9 mouse cellular contexts compared by ENCODE assay signal in the genomic region with DNA sequence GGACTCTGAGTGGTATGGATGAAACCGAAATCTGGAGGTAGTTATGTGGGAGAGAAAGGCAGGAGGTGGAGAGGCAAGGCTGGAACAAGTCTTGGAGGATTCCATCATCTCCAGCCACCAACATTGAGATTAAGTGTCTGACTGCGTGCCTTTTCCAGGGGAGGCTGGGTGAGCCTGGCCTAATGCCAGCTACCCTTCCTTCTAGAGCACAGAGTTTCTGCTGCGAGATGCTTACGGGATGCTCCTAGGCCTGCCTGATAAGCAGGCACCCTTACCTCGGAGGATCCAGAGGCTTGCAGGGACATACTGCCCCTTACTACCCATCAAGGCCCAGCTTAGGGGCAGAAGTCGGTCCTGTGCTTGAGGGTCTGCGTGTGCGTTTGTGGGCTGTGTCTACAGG. TPM values are rescaled to one million over a fixed set of nuclear protein-coding genes. Genes with fewer than 3 reads are reported as not detected.
DNase-seq lines count a peak whose midpoint lies in the region; ATAC-seq and TF ChIP-seq lines count a peak whose summit lies in the region.
"Had no signal": no experiment of that assay in that cellular context is flagged by ENCODE, and none has a peak within 500 bp of the region (broad histone marks: within the 10 kb centered on the region; RNA-seq: fewer than 3 reads in every experiment).

No protein-coding gene starts in this region.

- no peak for DNase-seq in lung, postnatal 25 days (ENCODE audit: low spot score)
- no peak for DNase-seq in forebrain, embryonic 10.5 days (ENCODE audit: extremely low spot score, low spot score)
- no peak for DNase-seq in limb, embryonic 11.5 days (ENCODE audit: low spot score)
- DNase-seq in layer of hippocampus, adult 9-11 months: no peak
- DNase-seq in ovary, adult 18-20 months (ENCODE audit: low spot score): no peak
- no peak for DNase-seq in thymus, postnatal 25 days

- no peak for TF ChIP-seq POLR2A in olfactory bulb, adult 2 months (IDR thresholded peaks at IDR 0.05; ENCODE audit: insufficient read depth, low read depth, low read length)

- peaks cover 13% of the 10 kb centered on the region; the same call in 1 of the 2 replicates for H3K36me3 ChIP-seq in lung, embryonic 15.5 days
- H3K36me3 ChIP-seq in forebrain, embryonic 10.5 days (replicated peaks): peaks cover 42% of the 10 kb centered on the region
- no peaks in the 10 kb centered on the region for H3K36me3 ChIP-seq in limb, embryonic 11.5 days (ENCODE audit: control insufficient read depth, insufficient read depth, low read length)

- peak overlapping the region; percentile 58 for H3K9ac ChIP-seq in lung, embryonic 15.5 days
- peak overlapping the region; percentile 57 for H3K9ac ChIP-seq in limb, embryonic 11.5 days (ENCODE audit: low read length)

- 49% methylated on average over 8 of the region's 8 CpGs for WGBS in lung, embryonic 15.5 days
- WGBS in forebrain, embryonic 10.5 days: 63% methylated on average over 8 of the region's 8 CpGs
- 57% methylated on average over 8 of the region's 8 CpGs for whole genome bisulfite sequencing in limb, embryonic 11.5 days
- WGBS in olfactory bulb, adult 2 months: 61% methylated on average over 8 of the region's 8 CpGs

- H3K4me1 ChIP-seq in lung, embryonic 15.5 days: peaks cover 37% of the 10 kb centered on the region
- H3K4me1 ChIP-seq in forebrain, embryonic 10.5 days: peaks cover 66% of the 10 kb centered on the region
- peaks cover 24% of the 10 kb centered on the region for H3K4me1 ChIP-seq in limb, embryonic 11.5 days (ENCODE audit: control insufficient read depth, insufficient read depth, low read length)
- peaks cover 27% of the 10 kb centered on the region for H3K4me1 ChIP-seq in olfactory bulb, adult 2 months (ENCODE audit: control insufficient read depth, insufficient read depth, low read length)

- H3K9me3 ChIP-seq in lung, embryonic 15.5 days: no peaks in the 10 kb centered on the region
- H3K9me3 ChIP-seq in forebrain, embryonic 10.5 days: no peaks in the 10 kb centered on the region
- H3K9me3 ChIP-seq in limb, embryonic 11.5 days (ENCODE audit: control insufficient read depth, low read length): no peaks in the 10 kb centered on the region

- H3K27me3 ChIP-seq in lung, embryonic 15.5 days: peaks cover 20% of the 10 kb centered on the region
- peaks cover 52% of the 10 kb centered on the region for H3K27me3 ChIP-seq in forebrain, embryonic 10.5 days (ENCODE audit: poor library complexity, severe bottlenecking)
- peaks cover 18% of the 10 kb centered on the region for H3K27me3 ChIP-seq in limb, embryonic 11.5 days (ENCODE audit: control insufficient read depth, insufficient read depth, low read length)

- H3K4me3 ChIP-seq in lung, embryonic 15.5 days: peak overlapping the region; percentile 37
- peak overlapping the region; percentile 75 for H3K4me3 ChIP-seq in forebrain, embryonic 10.5 days
- peak overlapping the region; percentile 62; the same call in 1 of the 2 replicates for H3K4me3 ChIP-seq in limb, embryonic 11.5 days (ENCODE audit: low read depth, low read length)
- peak overlapping the region; percentile 29 for H3K4me3 ChIP-seq in olfactory bulb, adult 2 months (ENCODE audit: insufficient read depth, low read depth, low read length)

- no peak for TF ChIP-seq CTCF in olfactory bulb, adult 2 months (IDR thresholded peaks at IDR 0.05; ENCODE audit: insufficient read depth, low read depth, low read length)

- no peak for ATAC-seq in lung, embryonic 15.5 days (ENCODE audit: borderline replicate concordance, extremely low read depth, low FRiP score, low TSS enrichment)
- ATAC-seq in limb, embryonic 11.5 days (ENCODE audit: insufficient number of reproducible peaks, low FRiP score, low TSS enrichment, low read depth): no peak

- H3K4me2 ChIP-seq in lung, embryonic 15.5 days: peak overlapping the region; percentile 98
- H3K4me2 ChIP-seq in limb, embryonic 11.5 days (ENCODE audit: low read depth, severe bottlenecking): peak overlapping the region; percentile 85

- H3K27ac ChIP-seq in lung, embryonic 15.5 days: no peak overlapping the region
- H3K27ac ChIP-seq in forebrain, embryonic 10.5 days: peak overlapping the region; percentile 87
- H3K27ac ChIP-seq in limb, embryonic 11.5 days (replicated peaks; ENCODE audit: low read depth, low read length): no peak overlapping the region
- H3K27ac ChIP-seq in olfactory bulb, adult 2 months (ENCODE audit: insufficient read depth, low read depth, low read length): no peak overlapping the region

RNA-seq across cellular contexts. Expression of gene Nlgn2, which starts 4.0 kb away (rescaled TPM):
- polyA plus RNA-seq in lung, embryonic 15.5 days (2015; fragmentation: Nextera tagmentation; extraction: Ambion mirVana): 5.5 and 6.5 TPM in 2 replicates
- polyA plus RNA-seq in forebrain, embryonic 10.5 days (2016; fragmentation: Nextera tagmentation; extraction: Ambion mirVana): 4.7 and 5.2 TPM in 2 replicates
- 5.8 and 6.2 TPM in 2 replicates for polyA plus RNA-seq in limb, embryonic 11.5 days (2014; fragmentation: Nextera tagmentation; extraction: Ambion mirVana)
- 82.2 TPM in 1 of 2 replicates, not detected in the other for polyA plus RNA-seq in olfactory bulb, adult 2 months (2012; ENCODE audit: insufficient read depth, insufficient read length, low replicate concordance, missing spikeins)

RNA-seq across cellular contexts. Expression of gene Tmem256, which starts 4.8 kb away (rescaled TPM):
- polyA plus RNA-seq in lung, embryonic 15.5 days (2015; fragmentation: Nextera tagmentation; extraction: Ambion mirVana): 434 and 473 TPM in 2 replicates
- polyA plus RNA-seq in forebrain, embryonic 10.5 days (2016; fragmentation: Nextera tagmentation; extraction: Ambion mirVana): 259 and 290 TPM in 2 replicates
- polyA plus RNA-seq in limb, embryonic 11.5 days (2014; fragmentation: Nextera tagmentation; extraction: Ambion mirVana): 285 and 304 TPM in 2 replicates
- not detected in 2 replicates for polyA plus RNA-seq in olfactory bulb, adult 2 months (2012; ENCODE audit: insufficient read depth, insufficient read length, low replicate concordance, missing spikeins)

RNA-seq across cellular contexts. Expression of gene Spem1, which starts 11.6 kb away (rescaled TPM):
- not detected in 2 replicates for polyA plus RNA-seq in lung, embryonic 15.5 days (2015; fragmentation: Nextera tagmentation; extraction: Ambion mirVana)
- 0.19 TPM in 1 of 2 replicates, not detected in the other for polyA plus RNA-seq in forebrain, embryonic 10.5 days (2016; fragmentation: Nextera tagmentation; extraction: Ambion mirVana)
- 0.15 and 0.18 TPM in 2 replicates for polyA plus RNA-seq in limb, embryonic 11.5 days (2014; fragmentation: Nextera tagmentation; extraction: Ambion mirVana)
- polyA plus RNA-seq in olfactory bulb, adult 2 months (2012; ENCODE audit: insufficient read depth, insufficient read length, low replicate concordance, missing spikeins): not detected in 2 replicates

RNA-seq across cellular contexts. Expression of gene Plscr3, which starts 12.6 kb away (rescaled TPM):
- 110 and 119 TPM in 2 replicates for polyA plus RNA-seq in lung, embryonic 15.5 days (2015; fragmentation: Nextera tagmentation; extraction: Ambion mirVana)
- 67.5 and 67.6 TPM in 2 replicates for polyA plus RNA-seq in forebrain, embryonic 10.5 days (2016; fragmentation: Nextera tagmentation; extraction: Ambion mirVana)
- 115 TPM in 2 replicates for polyA plus RNA-seq in limb, embryonic 11.5 days (2014; fragmentation: Nextera tagmentation; extraction: Ambion mirVana)
- not detected in 2 replicates for polyA plus RNA-seq in olfactory bulb, adult 2 months (2012; ENCODE audit: insufficient read depth, insufficient read length, low replicate concordance, missing spikeins)

RNA-seq across cellular contexts. Expression of gene Spem2, which starts 15.3 kb away (rescaled TPM):
- not detected in 2 replicates for polyA plus RNA-seq in lung, embryonic 15.5 days (2015; fragmentation: Nextera tagmentation; extraction: Ambion mirVana)
- polyA plus RNA-seq in forebrain, embryonic 10.5 days (2016; fragmentation: Nextera tagmentation; extraction: Ambion mirVana): not detected in 2 replicates
- polyA plus RNA-seq in limb, embryonic 11.5 days (2014; fragmentation: Nextera tagmentation; extraction: Ambion mirVana): not detected in 2 replicates
- not detected in 2 replicates for polyA plus RNA-seq in olfactory bulb, adult 2 months (2012; ENCODE audit: insufficient read depth, insufficient read length, low replicate concordance, missing spikeins)
- polyA plus RNA-seq: lung, adult 2 months had no signal
